Mouse (Mus musculus): Measurements from ENCODE around the gene Tas1r3. TPM values are rescaled to one million over a fixed set of nuclear protein-coding genes. Genes with fewer than 3 reads are reported as not detected.

Gene Tas1r3
- 0.45 and 0.60 TPM in 2 replicates for polyA plus RNA-seq (2014; fragmentation: Nextera tagmentation; extraction: Ambion mirVana)

- no peak for DNase-seq (ENCODE audit: low spot score)
- WGBS = 81% methylated on average over 5 of the region's 5 CpGs
- Histone ChIP-seq H3K9me3 (ENCODE audit: control insufficient read depth, low read length) (no peaks in the 10 kb centered on the region), H3K4me2 (ENCODE audit: low read depth, low read length, severe bottlenecking) (no peak within 1 kb of the TSS), H3K9ac (ENCODE audit: low read length) (no peak within 1 kb of the TSS), H3K4me3 (ENCODE audit: low read depth, low read length) (no peak within 1 kb of the TSS), H3K27me3 (ENCODE audit: control insufficient read depth, insufficient read depth, low read length) (no peaks in the 10 kb centered on the region), H3K27ac (ENCODE audit: low read depth, low read length) (no peak within 1 kb of the TSS), H3K36me3 (ENCODE audit: control insufficient read depth, insufficient read depth, low read length) (no peaks in the 10 kb centered on the region; the same call in 1 of the 2 replicates), H3K4me1 (replicated peaks; ENCODE audit: control insufficient read depth, insufficient read depth, low read length) (no peaks in the 10 kb centered on the region)
- no peak for ATAC-seq (replicated peaks; ENCODE audit: low FRiP score)
Measured at GRCm38 (mm10) chr4:155863001-155863400, at the start of gene Tas1r3. Gene Tas1r3, minus strand, starts transcription at chr4:155863362.

GRCm38 (mm10) chr4:155908751-155909150, 45.6 kb upstream of the Tas1r3 start:
- Histone ChIP-seq H3K27me3 (ENCODE audit: control insufficient read depth, insufficient read depth, low read length) (no peaks in the 10 kb centered on the region), H3K4me3 (ENCODE audit: low read depth, low read length) (no peak overlapping the region), H3K36me3 (ENCODE audit: control insufficient read depth, insufficient read depth, low read length) (peaks cover 2% of the 10 kb centered on the region; the same call in 1 of the 2 replicates), H3K4me2 (ENCODE audit: low read depth, low read length, severe bottlenecking) (no peak overlapping the region), H3K27ac (ENCODE audit: low read depth, low read length) (no peak overlapping the region), H3K9ac (ENCODE audit: low read length) (no peak overlapping the region), H3K4me1 (replicated peaks; ENCODE audit: control insufficient read depth, insufficient read depth, low read length) (no peaks in the 10 kb centered on the region), H3K9me3 (ENCODE audit: control insufficient read depth, low read length) (no peaks in the 10 kb centered on the region)
- DNase-seq (ENCODE audit: low spot score) = no peak
- 89% methylated on average over 4 of the region's 4 CpGs for WGBS
- ATAC-seq (replicated peaks; ENCODE audit: low FRiP score) = no peak

DNA sequence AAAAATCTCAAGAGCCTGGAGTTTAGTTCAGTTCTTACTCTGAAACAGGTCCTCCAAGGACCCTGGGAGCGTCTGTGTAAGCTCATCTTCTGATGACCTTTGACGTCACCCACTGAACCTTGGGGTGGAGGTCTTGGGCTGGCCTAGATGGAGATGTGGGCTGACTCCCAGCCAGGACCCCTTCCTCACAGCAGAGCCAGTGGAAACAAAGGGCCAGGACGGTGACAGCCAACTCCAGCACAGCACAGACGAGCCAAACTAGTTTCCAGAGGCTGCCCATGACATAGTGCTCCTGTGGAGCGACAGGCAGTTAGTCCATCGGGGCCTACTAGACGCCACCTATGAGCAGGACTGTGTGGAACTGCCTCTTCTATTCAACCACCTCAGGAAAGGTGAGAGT, 45.1 kb upstream of the Tas1r3 start:
- Histone ChIP-seq H3K4me1 (replicated peaks; ENCODE audit: control insufficient read depth, insufficient read depth, low read length) (no peaks in the 10 kb centered on the region), H3K9ac (ENCODE audit: low read length) (no peak overlapping the region), H3K36me3 (ENCODE audit: control insufficient read depth, insufficient read depth, low read length) (peaks cover 4% of the 10 kb centered on the region; the same call in 1 of the 2 replicates), H3K4me2 (ENCODE audit: low read depth, low read length, severe bottlenecking) (no peak overlapping the region), H3K27ac (ENCODE audit: low read depth, low read length) (no peak overlapping the region), H3K27me3 (ENCODE audit: control insufficient read depth, insufficient read depth, low read length) (no peaks in the 10 kb centered on the region), H3K4me3 (ENCODE audit: low read depth, low read length) (no peak overlapping the region), H3K9me3 (ENCODE audit: control insufficient read depth, low read length) (no peaks in the 10 kb centered on the region)
- ATAC-seq (replicated peaks; ENCODE audit: low FRiP score) (no peak), DNase-seq (ENCODE audit: low spot score) (no peak)
- 84% methylated on average over 7 of the region's 7 CpGs for WGBS

DNA sequence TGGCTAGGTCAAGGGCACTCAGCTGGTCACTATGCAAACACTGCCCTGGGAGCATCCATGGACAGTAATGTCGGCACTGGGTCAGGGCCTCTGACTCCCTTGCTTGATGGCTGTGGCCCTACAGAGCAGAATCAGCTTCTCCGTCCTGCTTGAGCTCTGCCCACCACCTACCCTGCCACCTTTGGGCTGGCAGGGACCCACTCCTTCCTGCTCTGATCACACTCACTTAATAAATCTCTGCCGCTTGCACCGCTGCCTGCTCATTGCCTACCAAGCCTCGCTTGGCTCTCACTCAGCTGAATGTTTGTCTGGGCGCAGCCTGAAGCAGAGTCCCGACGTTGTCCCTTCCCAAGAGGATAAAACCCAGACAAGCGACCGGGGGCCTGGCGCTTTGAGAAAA, 43.8 kb upstream of the Tas1r3 start:
- Histone ChIP-seq H3K4me3 (ENCODE audit: low read depth, low read length) (no peak overlapping the region), H3K9me3 (ENCODE audit: control insufficient read depth, low read length) (no peaks in the 10 kb centered on the region), H3K36me3 (ENCODE audit: control insufficient read depth, insufficient read depth, low read length) (peaks cover 4% of the 10 kb centered on the region; the same call in 1 of the 2 replicates), H3K27me3 (ENCODE audit: control insufficient read depth, insufficient read depth, low read length) (no peaks in the 10 kb centered on the region), H3K27ac (ENCODE audit: low read depth, low read length) (no peak overlapping the region), H3K4me2 (ENCODE audit: low read depth, low read length, severe bottlenecking) (no peak overlapping the region), H3K4me1 (replicated peaks; ENCODE audit: control insufficient read depth, insufficient read depth, low read length) (no peaks in the 10 kb centered on the region), H3K9ac (ENCODE audit: low read length) (no peak overlapping the region)
- WGBS = 81% methylated on average over 11 of the region's 11 CpGs
- no peak for ATAC-seq (replicated peaks; ENCODE audit: low FRiP score)
- DNase-seq (ENCODE audit: low spot score) = no peak

GRCm38 (mm10) chr4:155906125-155906524, 43.0 kb upstream of the Tas1r3 start:
- H3K4me3 ChIP-seq (ENCODE audit: low read depth, low read length) = no peak overlapping the region
- WGBS = 85% methylated on average over 9 of the region's 9 CpGs
- H3K4me1 ChIP-seq (replicated peaks; ENCODE audit: control insufficient read depth, insufficient read depth, low read length) = no peaks in the 10 kb centered on the region
- peaks cover 4% of the 10 kb centered on the region; the same call in 1 of the 2 replicates for H3K36me3 ChIP-seq (ENCODE audit: control insufficient read depth, insufficient read depth, low read length)
- no peaks in the 10 kb centered on the region for H3K9me3 ChIP-seq (ENCODE audit: control insufficient read depth, low read length)
- peak; percentile 50 for DNase-seq (ENCODE audit: low spot score)
- ATAC-seq (replicated peaks; ENCODE audit: low FRiP score) = no peak
- H3K27ac ChIP-seq (ENCODE audit: low read depth, low read length) = no peak overlapping the region
- H3K4me2 ChIP-seq (ENCODE audit: low read depth, low read length, severe bottlenecking) = no peak overlapping the region
- H3K9ac ChIP-seq (ENCODE audit: low read length) = no peak overlapping the region
- no peaks in the 10 kb centered on the region for H3K27me3 ChIP-seq (ENCODE audit: control insufficient read depth, insufficient read depth, low read length)

- Histone ChIP-seq H3K4me1 (replicated peaks; ENCODE audit: control insufficient read depth, insufficient read depth, low read length) (no peaks in the 10 kb centered on the region), H3K4me2 (ENCODE audit: low read depth, low read length, severe bottlenecking) (no peak overlapping the region), H3K9me3 (ENCODE audit: control insufficient read depth, low read length) (no peaks in the 10 kb centered on the region), H3K27ac (ENCODE audit: low read depth, low read length) (no peak overlapping the region), H3K36me3 (ENCODE audit: control insufficient read depth, insufficient read depth, low read length) (peaks cover 4% of the 10 kb centered on the region; the same call in 1 of the 2 replicates), H3K9ac (ENCODE audit: low read length) (no peak overlapping the region), H3K27me3 (ENCODE audit: control insufficient read depth, insufficient read depth, low read length) (no peaks in the 10 kb centered on the region), H3K4me3 (ENCODE audit: low read depth, low read length) (no peak overlapping the region)
- ATAC-seq (replicated peaks; ENCODE audit: low FRiP score) (no peak), DNase-seq (ENCODE audit: low spot score) (peak; percentile 46)
- WGBS = 91% methylated on average over 13 of the region's 13 CpGs
Measured at GRCm38 (mm10) chr4:155905634-155906033, 42.5 kb upstream of the Tas1r3 start.

GRCm38 (mm10) chr4:155904318-155905102, 41.3 kb upstream of the Tas1r3 start:
- no peak overlapping the region for H3K4me3 ChIP-seq (ENCODE audit: low read depth, low read length)
- ATAC-seq (replicated peaks; ENCODE audit: low FRiP score) (no peak), DNase-seq (ENCODE audit: low spot score) (peak; percentile 58)
- H3K36me3 ChIP-seq (ENCODE audit: control insufficient read depth, insufficient read depth, low read length) = peaks cover 7% of the 10 kb centered on the region; the same call in 1 of the 2 replicates
- no peak overlapping the region for H3K9ac ChIP-seq (ENCODE audit: low read length)
- 91% methylated on average over 13 of the region's 13 CpGs for WGBS
- no peaks in the 10 kb centered on the region for H3K9me3 ChIP-seq (ENCODE audit: control insufficient read depth, low read length)
- no peaks in the 10 kb centered on the region for H3K4me1 ChIP-seq (replicated peaks; ENCODE audit: control insufficient read depth, insufficient read depth, low read length)
- no peaks in the 10 kb centered on the region for H3K27me3 ChIP-seq (ENCODE audit: control insufficient read depth, insufficient read depth, low read length)
- no peak overlapping the region for H3K27ac ChIP-seq (ENCODE audit: low read depth, low read length)
- no peak overlapping the region for H3K4me2 ChIP-seq (ENCODE audit: low read depth, low read length, severe bottlenecking)

- Histone ChIP-seq H3K27me3 (ENCODE audit: control insufficient read depth, insufficient read depth, low read length) (no peaks in the 10 kb centered on the region), H3K4me2 (ENCODE audit: low read depth, low read length, severe bottlenecking) (no peak overlapping the region), H3K9ac (ENCODE audit: low read length) (no peak overlapping the region), H3K4me3 (ENCODE audit: low read depth, low read length) (no peak overlapping the region), H3K27ac (ENCODE audit: low read depth, low read length) (no peak overlapping the region), H3K36me3 (ENCODE audit: control insufficient read depth, insufficient read depth, low read length) (peaks cover 7% of the 10 kb centered on the region; the same call in 1 of the 2 replicates), H3K4me1 (replicated peaks; ENCODE audit: control insufficient read depth, insufficient read depth, low read length) (no peaks in the 10 kb centered on the region), H3K9me3 (ENCODE audit: control insufficient read depth, low read length) (no peaks in the 10 kb centered on the region)
- DNase-seq (ENCODE audit: low spot score) (no peak), ATAC-seq (replicated peaks; ENCODE audit: low FRiP score) (no peak)
- WGBS = 94% methylated on average over 13 of the region's 13 CpGs
Measured at GRCm38 (mm10) chr4:155903246-155903645, 40.1 kb upstream of the Tas1r3 start.

GRCm38 (mm10) chr4:155901205-155901604, 38.0 kb upstream of the Tas1r3 start:
- H3K9me3 ChIP-seq (ENCODE audit: control insufficient read depth, low read length) = no peaks in the 10 kb centered on the region
- no peaks in the 10 kb centered on the region for H3K4me1 ChIP-seq (replicated peaks; ENCODE audit: control insufficient read depth, insufficient read depth, low read length)
- no peak overlapping the region for H3K4me2 ChIP-seq (ENCODE audit: low read depth, low read length, severe bottlenecking)
- peaks cover 7% of the 10 kb centered on the region; the same call in 1 of the 2 replicates for H3K36me3 ChIP-seq (ENCODE audit: control insufficient read depth, insufficient read depth, low read length)
- no peak overlapping the region for H3K4me3 ChIP-seq (ENCODE audit: low read depth, low read length)
- H3K9ac ChIP-seq (ENCODE audit: low read length) = no peak overlapping the region
- H3K27ac ChIP-seq (ENCODE audit: low read depth, low read length) = no peak overlapping the region
- WGBS = 82% methylated on average over 3 of the region's 3 CpGs
- H3K27me3 ChIP-seq (ENCODE audit: control insufficient read depth, insufficient read depth, low read length) = no peaks in the 10 kb centered on the region
- ATAC-seq (replicated peaks; ENCODE audit: low FRiP score) (no peak), DNase-seq (ENCODE audit: low spot score) (peak; percentile 42)

Measured in forebrain, embryonic 11.5 days (tissue).